Mouse (Mus musculus): ENCODE measurements at regions not wholly inside any gene's neighbourhood (a gene's known extent, or its start where the extent isn't known, plus 50 kb on each side); places are given as distances from the start of the nearest gene placed in this dataset.

GRCm38 (mm10) chr13:75631048-75631447, 75.5 kb upstream of the Ell2 start:
- no peak for DNase-seq (ENCODE audit: low spot score in 2 of 2)

GRCm38 (mm10) chr13:75647513-75647912, 59.0 kb upstream of the Ell2 start:
- no peak for DNase-seq (ENCODE audit: low spot score in 2 of 2)

- no peak for DNase-seq (ENCODE audit: low spot score in 2 of 2)
Measured at GRCm38 (mm10) chr13:75651941-75652340, 54.6 kb upstream of the Ell2 start.

GRCm38 (mm10) chr13:75652966-75653365, 53.6 kb upstream of the Ell2 start:
- DNase-seq (ENCODE audit: low spot score in 2 of 2): no peak

Small RNA genes lying in the stretch of these regions (microRNA-seq; reads per million reads assigned to microRNA genes)
- 0 reads per million in 2 experiments for gene Mir682

Data from left cerebral cortex, adult 8-10 months (tissue).